Mouse (Mus musculus): ENCODE measurements around the gene Parvb. TPM values are rescaled to one million over a fixed set of nuclear protein-coding genes. Genes with fewer than 3 reads are reported as not detected.

Gene Parvb
- polyA plus RNA-seq, 1 experiment = 5.4 TPM

GRCm38 (mm10) chr15:84231113-84231712 is 630 bp upstream of the Parvb start:
- Histone ChIP-seq H3K4me1 (ENCODE audit: control insufficient read depth, insufficient read depth, low read length) (peaks cover 4% of the 10 kb centered on the region; the same call in 1 of the 2 replicates), H3K27me3 (ENCODE audit: control insufficient read depth, insufficient read depth, low read length) (no peaks in the 10 kb centered on the region), H3K27ac (ENCODE audit: control insufficient read depth, insufficient read depth, low read depth, low read length) (no peak overlapping the region; the same call in 1 of the 2 replicates), H3K4me3 (ENCODE audit: control insufficient read depth, low read depth, low read length) (peak overlapping the region; percentile 80), H3K36me3 (ENCODE audit: control insufficient read depth, insufficient read depth, low read length) (no peaks in the 10 kb centered on the region)
- TF ChIP-seq POLR2A (IDR thresholded peaks at IDR 0.05; ENCODE audit: control insufficient read depth, low read depth, low read length) = no peak; the same call in 1 of the 2 replicates
- no peak for TF ChIP-seq CTCF (IDR thresholded peaks at IDR 0.05; ENCODE audit: control insufficient read depth, insufficient read depth, insufficient replicate concordance, low read depth, low read length)

GRCm38 (mm10) chr15:84232609-84233008 is 766 bp downstream of the Parvb start:
- Histone ChIP-seq H3K4me1 (ENCODE audit: control insufficient read depth, insufficient read depth, low read length) (peaks cover 4% of the 10 kb centered on the region; the same call in 1 of the 2 replicates), H3K27me3 (ENCODE audit: control insufficient read depth, insufficient read depth, low read length) (no peaks in the 10 kb centered on the region), H3K36me3 (ENCODE audit: control insufficient read depth, insufficient read depth, low read length) (no peaks in the 10 kb centered on the region), H3K4me3 (ENCODE audit: control insufficient read depth, low read depth, low read length) (no peak overlapping the region; the same call in 1 of the 2 replicates), H3K27ac (ENCODE audit: control insufficient read depth, insufficient read depth, low read depth, low read length) (no peak overlapping the region)
- no peak for TF ChIP-seq CTCF (IDR thresholded peaks at IDR 0.05; ENCODE audit: control insufficient read depth, insufficient read depth, insufficient replicate concordance, low read depth, low read length)
- no peak for TF ChIP-seq POLR2A (IDR thresholded peaks at IDR 0.05; ENCODE audit: control insufficient read depth, low read depth, low read length)

GRCm38 (mm10) chr15:84234794-84235581 is 3.1 kb downstream of the Parvb start:
- 0 out of 2 replicates have a peak overlapping the region, but pooled peaks have one; percentile 3 for H3K27ac ChIP-seq (ENCODE audit: control insufficient read depth, insufficient read depth, low read depth, low read length)
- peak overlapping the region; percentile 19; the same call in 1 of the 2 replicates for H3K4me3 ChIP-seq (ENCODE audit: control insufficient read depth, low read depth, low read length)
- H3K36me3 ChIP-seq (ENCODE audit: control insufficient read depth, insufficient read depth, low read length) = no peaks in the 10 kb centered on the region
- peaks cover 4% of the 10 kb centered on the region; the same call in 1 of the 2 replicates for H3K4me1 ChIP-seq (ENCODE audit: control insufficient read depth, insufficient read depth, low read length)
- no peaks in the 10 kb centered on the region for H3K27me3 ChIP-seq (ENCODE audit: control insufficient read depth, insufficient read depth, low read length)
- TF ChIP-seq POLR2A (IDR thresholded peaks at IDR 0.05; ENCODE audit: control insufficient read depth, low read depth, low read length) = no peak
- peak; percentile 1; the same call in 1 of the 2 replicates for TF ChIP-seq CTCF (IDR thresholded peaks at IDR 0.05; ENCODE audit: control insufficient read depth, insufficient read depth, insufficient replicate concordance, low read depth, low read length)

- H3K27ac ChIP-seq (ENCODE audit: control insufficient read depth, insufficient read depth, low read depth, low read length) = no peak overlapping the region
- no peaks in the 10 kb centered on the region for H3K36me3 ChIP-seq (ENCODE audit: control insufficient read depth, insufficient read depth, low read length)
- no peaks in the 10 kb centered on the region for H3K27me3 ChIP-seq (ENCODE audit: control insufficient read depth, insufficient read depth, low read length)
- peak overlapping the region; percentile 14; the same call in 1 of the 2 replicates for H3K4me3 ChIP-seq (ENCODE audit: control insufficient read depth, low read depth, low read length)
- TF ChIP-seq CTCF (IDR thresholded peaks at IDR 0.05; ENCODE audit: control insufficient read depth, insufficient read depth, insufficient replicate concordance, low read depth, low read length) = no peak
- peaks cover 4% of the 10 kb centered on the region; the same call in 1 of the 2 replicates for H3K4me1 ChIP-seq (ENCODE audit: control insufficient read depth, insufficient read depth, low read length)
Observed at GRCm38 (mm10) chr15:84235646-84236045, 3.8 kb downstream of the Parvb start.

- Histone ChIP-seq H3K4me3 (ENCODE audit: control insufficient read depth, low read depth, low read length) (no peak overlapping the region; the same call in 1 of the 2 replicates), H3K27ac (ENCODE audit: control insufficient read depth, insufficient read depth, low read depth, low read length) (no peak overlapping the region), H3K27me3 (ENCODE audit: control insufficient read depth, insufficient read depth, low read length) (no peaks in the 10 kb centered on the region), H3K36me3 (ENCODE audit: control insufficient read depth, insufficient read depth, low read length) (no peaks in the 10 kb centered on the region), H3K4me1 (ENCODE audit: control insufficient read depth, insufficient read depth, low read length) (no peaks in the 10 kb centered on the region)
- no peak for TF ChIP-seq CTCF (IDR thresholded peaks at IDR 0.05; ENCODE audit: control insufficient read depth, insufficient read depth, insufficient replicate concordance, low read depth, low read length)
- no peak for TF ChIP-seq POLR2A (IDR thresholded peaks at IDR 0.05; ENCODE audit: control insufficient read depth, low read depth, low read length)
Observed at GRCm38 (mm10) chr15:84238552-84238951, 6.7 kb downstream of the Parvb start.

DNA sequence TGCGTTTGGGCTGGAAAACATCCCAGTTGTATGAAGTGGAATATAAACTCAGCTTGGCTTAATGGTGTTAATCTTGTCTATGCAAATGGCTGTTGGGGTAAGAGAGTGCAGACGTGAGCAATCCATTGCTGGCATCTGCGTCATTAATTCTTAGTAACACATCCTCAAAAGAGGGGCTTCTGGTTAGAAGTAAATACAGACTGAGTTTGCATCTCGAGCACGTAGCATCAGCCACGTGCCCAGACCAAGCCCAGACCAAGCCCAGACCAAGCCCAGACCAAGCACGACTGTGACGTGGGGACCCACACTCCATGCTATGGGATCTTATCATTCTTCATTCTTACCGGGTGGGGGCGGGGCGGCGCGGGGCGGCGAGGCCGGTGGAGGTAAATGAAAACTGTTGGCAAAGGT is 7.2 kb downstream of the Parvb start:
- no peak overlapping the region for H3K27ac ChIP-seq (ENCODE audit: control insufficient read depth, insufficient read depth, low read depth, low read length)

DNA sequence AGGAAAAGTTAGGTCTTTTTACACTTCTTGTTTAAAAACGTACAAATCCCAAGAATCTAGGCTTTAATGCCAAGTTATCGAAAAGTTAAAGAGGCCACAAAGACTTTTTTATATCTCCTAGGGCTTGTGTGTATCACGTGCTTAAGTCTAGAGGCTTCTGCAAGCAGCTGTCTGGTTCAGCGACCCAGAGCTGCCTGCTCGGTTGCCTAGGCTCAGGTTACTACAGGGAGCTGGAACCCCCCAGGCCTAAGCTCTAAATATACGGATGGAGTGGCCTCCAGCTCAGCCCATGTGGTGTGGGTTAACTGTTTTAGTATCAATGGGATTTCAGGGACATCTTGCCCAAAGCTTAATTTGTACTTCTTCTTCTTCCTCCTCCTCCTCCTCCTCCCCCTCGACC is 9.7 kb downstream of the Parvb start:
- Histone ChIP-seq H3K4me1 (ENCODE audit: control insufficient read depth, insufficient read depth, low read length) (no peaks in the 10 kb centered on the region), H3K27ac (ENCODE audit: control insufficient read depth, insufficient read depth, low read depth, low read length) (no peak overlapping the region), H3K4me3 (ENCODE audit: control insufficient read depth, low read depth, low read length) (no peak overlapping the region), H3K36me3 (ENCODE audit: control insufficient read depth, insufficient read depth, low read length) (no peaks in the 10 kb centered on the region), H3K27me3 (ENCODE audit: control insufficient read depth, insufficient read depth, low read length) (no peaks in the 10 kb centered on the region)
- TF ChIP-seq POLR2A (IDR thresholded peaks at IDR 0.05; ENCODE audit: control insufficient read depth, low read depth, low read length) (no peak), CTCF (IDR thresholded peaks at IDR 0.05; ENCODE audit: control insufficient read depth, insufficient read depth, insufficient replicate concordance, low read depth, low read length) (no peak)

More for the DNA sequence above, 7.2 kb downstream of the Parvb start:
- Histone ChIP-seq H3K4me1 (ENCODE audit: control insufficient read depth, insufficient read depth, low read length) (no peaks in the 10 kb centered on the region), H3K27me3 (ENCODE audit: control insufficient read depth, insufficient read depth, low read length) (no peaks in the 10 kb centered on the region), H3K4me3 (ENCODE audit: control insufficient read depth, low read depth, low read length) (peak overlapping the region; percentile 28), H3K36me3 (ENCODE audit: control insufficient read depth, insufficient read depth, low read length) (no peaks in the 10 kb centered on the region)
- TF ChIP-seq CTCF (IDR thresholded peaks at IDR 0.05; ENCODE audit: control insufficient read depth, insufficient read depth, insufficient replicate concordance, low read depth, low read length) (no peak), POLR2A (IDR thresholded peaks at IDR 0.05; ENCODE audit: control insufficient read depth, low read depth, low read length) (no peak)

Data from testis, adult 2 months (tissue).